Comparison of ENCODE assay signal across 12 mouse cellular contexts in the genomic region with DNA sequence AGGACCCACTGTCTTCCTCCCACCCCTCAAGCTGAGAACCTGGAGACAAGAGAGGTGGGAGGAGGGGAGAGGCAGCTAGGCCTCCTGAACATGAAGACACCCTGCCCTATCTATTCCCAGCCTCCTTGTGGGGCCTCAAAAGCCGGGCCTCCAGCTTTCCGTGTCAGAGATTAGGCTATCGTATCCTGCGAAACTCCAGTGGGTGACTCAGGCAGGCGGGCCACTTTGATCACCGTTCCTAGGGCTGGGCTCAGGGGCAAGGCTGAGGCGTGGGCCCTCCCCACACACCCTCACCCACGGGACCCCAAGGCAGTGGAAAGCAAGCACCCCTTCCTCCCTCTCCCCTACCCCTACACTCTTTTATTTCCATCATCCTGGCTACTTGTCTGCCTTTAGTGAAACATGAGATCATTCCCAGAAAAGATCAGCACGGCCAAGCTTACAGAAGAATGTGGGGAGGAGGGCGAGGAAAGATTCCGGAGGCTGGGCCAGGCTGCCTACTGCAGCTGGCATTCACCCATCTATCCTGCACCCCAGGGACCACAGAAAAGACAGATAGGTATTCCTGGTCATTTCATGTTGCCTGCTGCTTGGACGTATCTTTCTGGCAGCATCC. TPM values are rescaled to one million over a fixed set of nuclear protein-coding genes. Genes with fewer than 3 reads are reported as not detected.
DNase-seq lines count a peak whose midpoint lies in the region; ATAC-seq and TF ChIP-seq lines count a peak whose summit lies in the region.
"Had no signal": no experiment of that assay in that cellular context is flagged by ENCODE, and none has a peak within 500 bp of the region (broad histone marks: within the 10 kb centered on the region; RNA-seq: fewer than 3 reads in every experiment).

No protein-coding gene starts in this region.

- H3K9me3 ChIP-seq in heart, embryonic 14.5 days (ENCODE audit: control insufficient read depth, low read length): no peaks in the 10 kb centered on the region
- H3K9me3 ChIP-seq in midbrain, embryonic 10.5 days (replicated peaks): peaks cover 5% of the 10 kb centered on the region; the same call in 1 of the 2 replicates
- no peaks in the 10 kb centered on the region for H3K9me3 ChIP-seq in midbrain, embryonic 11.5 days (ENCODE audit: control insufficient read depth, low read length)
- H3K9me3 ChIP-seq in limb, embryonic 14.5 days (ENCODE audit: control insufficient read depth, low read length): no peaks in the 10 kb centered on the region
- H3K9me3 ChIP-seq in stomach, postnatal 0 days (ENCODE audit: control insufficient read depth, low read length): no peaks in the 10 kb centered on the region
- H3K9me3 ChIP-seq in lung, postnatal 0 days (ENCODE audit: low read length): no peaks in the 10 kb centered on the region
- H3K9me3 ChIP-seq: midbrain, embryonic 15.5 days had no signal

- no peak for TF ChIP-seq POLR2A in limb, embryonic 14.5 days (IDR thresholded peaks at IDR 0.05; ENCODE audit: borderline replicate concordance, extremely low read depth, insufficient read depth, insufficient read length)

- H3K4me2 ChIP-seq in heart, embryonic 14.5 days (ENCODE audit: low read length): peak overlapping the region; percentile 40
- no peak overlapping the region for H3K4me2 ChIP-seq in midbrain, embryonic 11.5 days
- H3K4me2 ChIP-seq in limb, embryonic 14.5 days (replicated peaks; ENCODE audit: low read depth, low read length, severe bottlenecking): no peak overlapping the region
- 0 out of 2 replicates have a peak overlapping the region, but pooled peaks have one; percentile 2 for H3K4me2 ChIP-seq in stomach, postnatal 0 days (replicated peaks; ENCODE audit: low read depth)
- no peak overlapping the region for H3K4me2 ChIP-seq in lung, postnatal 0 days (replicated peaks; ENCODE audit: low read depth, low read length)
- H3K4me2 ChIP-seq: midbrain, embryonic 15.5 days had no signal

- no peaks in the 10 kb centered on the region for H3K36me3 ChIP-seq in heart, embryonic 14.5 days (ENCODE audit: control insufficient read depth, insufficient read depth, low read length)
- no peaks in the 10 kb centered on the region for H3K36me3 ChIP-seq in midbrain, embryonic 10.5 days
- no peaks in the 10 kb centered on the region for H3K36me3 ChIP-seq in midbrain, embryonic 11.5 days (ENCODE audit: control insufficient read depth, insufficient read depth, low read length)
- no peaks in the 10 kb centered on the region for H3K36me3 ChIP-seq in limb, embryonic 14.5 days (ENCODE audit: control insufficient read depth, insufficient read depth, low read length)
- H3K36me3 ChIP-seq in stomach, postnatal 0 days (ENCODE audit: control insufficient read depth, insufficient read depth, low read length): no peaks in the 10 kb centered on the region
- H3K36me3 ChIP-seq in lung, postnatal 0 days (ENCODE audit: insufficient read depth, low read length): no peaks in the 10 kb centered on the region
- H3K36me3 ChIP-seq: midbrain, embryonic 15.5 days had no signal

- intact Hi-C loops in heart, postnatal 14 days (cut with DNase I): no loop called here

- H3K27me3 ChIP-seq in heart, embryonic 14.5 days (ENCODE audit: control insufficient read depth, insufficient read depth, low read length): no peaks in the 10 kb centered on the region
- no peaks in the 10 kb centered on the region; the same call in 1 of the 2 replicates for H3K27me3 ChIP-seq in midbrain, embryonic 10.5 days (ENCODE audit: low read depth, poor library complexity, severe bottlenecking)
- H3K27me3 ChIP-seq in midbrain, embryonic 11.5 days (ENCODE audit: control insufficient read depth, insufficient read depth, low read length): no peaks in the 10 kb centered on the region
- no peaks in the 10 kb centered on the region for H3K27me3 ChIP-seq in limb, embryonic 14.5 days (ENCODE audit: control insufficient read depth, insufficient read depth, low read length)
- H3K27me3 ChIP-seq in stomach, postnatal 0 days (ENCODE audit: control insufficient read depth, insufficient read depth, low read length): no peaks in the 10 kb centered on the region
- H3K27me3 ChIP-seq in lung, postnatal 0 days (replicated peaks; ENCODE audit: insufficient read depth, low read length): no peaks in the 10 kb centered on the region
- H3K27me3 ChIP-seq: midbrain, embryonic 15.5 days had no signal

- peaks cover 16 to 17% of the 10 kb centered on the region in 2 experiments for H3K4me1 ChIP-seq in heart, embryonic 14.5 days (ENCODE audit: control insufficient read depth in 2 of 2, insufficient read depth in 2 of 2, low read length in 2 of 2)
- no peaks in the 10 kb centered on the region; the same call in 1 of the 2 replicates for H3K4me1 ChIP-seq in midbrain, embryonic 10.5 days
- no peaks in the 10 kb centered on the region for H3K4me1 ChIP-seq in midbrain, embryonic 11.5 days (ENCODE audit: control insufficient read depth, insufficient read depth, low read length)
- peaks cover 7% of the 10 kb centered on the region for H3K4me1 ChIP-seq in limb, embryonic 14.5 days (ENCODE audit: control insufficient read depth, insufficient read depth, low read length)
- no peaks in the 10 kb centered on the region for H3K4me1 ChIP-seq in stomach, postnatal 0 days (replicated peaks; ENCODE audit: control insufficient read depth, insufficient read depth)
- no peaks in the 10 kb centered on the region for H3K4me1 ChIP-seq in lung, postnatal 0 days (ENCODE audit: insufficient read depth, low read depth, low read length)
- H3K4me1 ChIP-seq: midbrain, embryonic 15.5 days had no signal

- TF ChIP-seq EP300 in stomach, postnatal 0 days (optimal IDR thresholded peaks at IDR 0.05): no peak
- TF ChIP-seq EP300 in lung, postnatal 0 days (IDR thresholded peaks at IDR 0.05): no peak

- 0 out of 4 replicates have a peak overlapping the region, but pooled peaks of 1 of the 2 experiments have one; percentile 4 for H3K4me3 ChIP-seq in heart, embryonic 14.5 days (ENCODE audit: control insufficient read depth in 1 of 2, insufficient read depth in 1 of 2, low read depth in 1 of 2, low read length in 2 of 2)
- no peak overlapping the region for H3K4me3 ChIP-seq in midbrain, embryonic 10.5 days
- no peak overlapping the region for H3K4me3 ChIP-seq in midbrain, embryonic 11.5 days (ENCODE audit: low read depth, low read length)
- no peak overlapping the region for H3K4me3 ChIP-seq in limb, embryonic 14.5 days (replicated peaks; ENCODE audit: low read length)
- H3K4me3 ChIP-seq in stomach, postnatal 0 days (ENCODE audit: low read depth, low read length): no peak overlapping the region
- H3K4me3 ChIP-seq in lung, postnatal 0 days (ENCODE audit: low read depth, low read length): no peak overlapping the region
- H3K4me3 ChIP-seq: midbrain, embryonic 15.5 days had no signal

- 6% methylated on average over 12 of the region's 12 CpGs for WGBS in heart, embryonic 14.5 days
- 77% methylated on average over 12 of the region's 12 CpGs for WGBS in midbrain, embryonic 10.5 days
- 76% methylated on average over 12 of the region's 12 CpGs for WGBS in midbrain, embryonic 11.5 days
- 34% methylated on average over 12 of the region's 12 CpGs for WGBS in limb, embryonic 14.5 days
- 27% methylated on average over 12 of the region's 12 CpGs for WGBS in stomach, postnatal 0 days
- 29% methylated on average over 12 of the region's 12 CpGs for WGBS in lung, postnatal 0 days

- H3K9ac ChIP-seq in heart, embryonic 14.5 days (ENCODE audit: low read length): no peak overlapping the region; the same call in 1 of the 2 replicates
- H3K9ac ChIP-seq in midbrain, embryonic 11.5 days (ENCODE audit: low read length): no peak overlapping the region
- no peak overlapping the region for H3K9ac ChIP-seq in limb, embryonic 14.5 days (ENCODE audit: low read depth, low read length, severe bottlenecking)
- H3K9ac ChIP-seq in stomach, postnatal 0 days (ENCODE audit: low read length): peak overlapping the region; percentile 2; the same call in 1 of the 2 replicates
- H3K9ac ChIP-seq in lung, postnatal 0 days (replicated peaks; ENCODE audit: low read depth): no peak overlapping the region
- H3K9ac ChIP-seq: midbrain, embryonic 15.5 days had no signal

- no peak for TF ChIP-seq CTCF in stomach, postnatal 0 days (IDR thresholded peaks at IDR 0.05; ENCODE audit: low read depth)
- TF ChIP-seq CTCF in lung, postnatal 0 days (IDR thresholded peaks at IDR 0.05): no peak

- peak overlapping the region; percentile 36 to 55; a peak in 3 of 4 replicates for H3K27ac ChIP-seq in heart, embryonic 14.5 days (replicated peaks in 1 of 2; ENCODE audit: control insufficient read depth in 1 of 2, insufficient read depth in 1 of 2, low read depth in 2 of 2, low read length in 2 of 2)
- 0 out of 2 replicates have a peak overlapping the region, but pooled peaks have one; percentile 59 for H3K27ac ChIP-seq in midbrain, embryonic 10.5 days (replicated peaks)
- no peak overlapping the region for H3K27ac ChIP-seq in midbrain, embryonic 11.5 days (ENCODE audit: low read depth, low read length)
- 0 out of 2 replicates have a peak overlapping the region, but pooled peaks have one; percentile 10 for H3K27ac ChIP-seq in limb, embryonic 14.5 days (replicated peaks; ENCODE audit: low read depth, low read length)
- peak overlapping the region; percentile 78 for H3K27ac ChIP-seq in stomach, postnatal 0 days (replicated peaks)
- H3K27ac ChIP-seq in lung, postnatal 0 days (ENCODE audit: low read length): no peak overlapping the region
- H3K27ac ChIP-seq: midbrain, embryonic 15.5 days had no signal

- no peak for DNase-seq in heart, postnatal 14 days
- no peak for DNase-seq in midbrain, embryonic 10.5 days (ENCODE audit: low spot score)
- DNase-seq in midbrain, embryonic 11.5 days (ENCODE audit: low spot score, missing footprints): no peak
- no peak for DNase-seq in limb, embryonic 14.5 days (ENCODE audit: low spot score)
- DNase-seq in stomach, postnatal 0 days (ENCODE audit: low spot score): peak; percentile 81
- no peak for DNase-seq in cerebellum, postnatal 36 days
- no peak for DNase-seq in lung, postnatal 0 days (ENCODE audit: low spot score)
- DNase-seq: heart, postnatal 4 days; kidney, adult 2 months; lung, postnatal 10 days had no signal

- ATAC-seq in heart, embryonic 14.5 days (ENCODE audit: insufficient number of reproducible peaks, insufficient read depth, low FRiP score, low read depth): no peak
- ATAC-seq in midbrain, embryonic 11.5 days (ENCODE audit: low FRiP score): no peak
- ATAC-seq in limb, embryonic 14.5 days (ENCODE audit: low FRiP score, low read depth): peak; percentile 37; the same call in 1 of the 2 replicates
- peak; percentile 81 for ATAC-seq in stomach, postnatal 0 days (ENCODE audit: low FRiP score, low TSS enrichment)
- no peak for ATAC-seq in lung, postnatal 0 days
- ATAC-seq: midbrain, embryonic 15.5 days had no signal

RNA-seq across cellular contexts. Expression of a gene that starts 41.0 kb away (rescaled TPM):
- 0.65 and 0.98 TPM in 2 replicates for polyA plus RNA-seq in heart, embryonic 14.5 days (2014; fragmentation: Nextera tagmentation; extraction: Ambion mirVana)
- 1 to 10 TPM; 2.5 to 2.9 TPM for total RNA-seq in heart, postnatal 14 days (2021)
- 0.10 and 0.21 TPM in 2 replicates for polyA plus RNA-seq in midbrain, embryonic 10.5 days (2016; fragmentation: Nextera tagmentation; extraction: Ambion mirVana)
- 0.08 and 0.12 TPM in 2 replicates for polyA plus RNA-seq in midbrain, embryonic 11.5 days (2014; fragmentation: Nextera tagmentation; extraction: Ambion mirVana)
- 3.1 and 3.4 TPM in 2 replicates for polyA plus RNA-seq in limb, embryonic 14.5 days (2012; rRNA removed)
- 1.1 and 2.0 TPM in 2 replicates for polyA plus RNA-seq in limb, embryonic 14.5 days (2014; fragmentation: Nextera tagmentation; extraction: Ambion mirVana)
- polyA plus RNA-seq in stomach, postnatal 0 days (2015; fragmentation: Nextera tagmentation; extraction: Ambion mirVana): 1.9 and 2.1 TPM in 2 replicates
- polyA plus RNA-seq in lung, postnatal 0 days (2015; fragmentation: Nextera tagmentation; extraction: Ambion mirVana): 2.7 and 3.7 TPM in 2 replicates

Comparison
In these comparisons a context has a peak if more than half of its experiments do, and no peak if none do; other contexts are left out.
1. H3K27ac ChIP-seq: peak in heart, embryonic 14.5 days (2 of 2), midbrain, embryonic 10.5 days (single experiment), limb, embryonic 14.5 days (single experiment) and stomach, postnatal 0 days (single experiment); none in midbrain, embryonic 11.5 days (single experiment) and lung, postnatal 0 days (single experiment).
2. ATAC-seq: peak in limb, embryonic 14.5 days (single experiment) and stomach, postnatal 0 days (single experiment); none in heart, embryonic 14.5 days (single experiment), midbrain, embryonic 11.5 days (single experiment) and lung, postnatal 0 days (single experiment).
3. H3K4me2 ChIP-seq: peak in heart, embryonic 14.5 days (single experiment) and stomach, postnatal 0 days (single experiment); none in midbrain, embryonic 11.5 days (single experiment), limb, embryonic 14.5 days (single experiment) and lung, postnatal 0 days (single experiment).